Mouse (Mus musculus): ENCODE data around the gene Olfr1281.
"Not testable (repeated sequence)": the region's sequence is repeated elsewhere in the genome, so short reads cannot be mapped to it uniquely, and the experiment has no call there.

Gene Olfr1281

GRCm38 (mm10) chr2:111326220-111326619 lies at the start of gene Olfr1281:
Gene Olfr1281, plus strand, starts transcription at chr2:111326520.
- DNase-seq (ENCODE audit: low read depth) = no peak

DNA sequence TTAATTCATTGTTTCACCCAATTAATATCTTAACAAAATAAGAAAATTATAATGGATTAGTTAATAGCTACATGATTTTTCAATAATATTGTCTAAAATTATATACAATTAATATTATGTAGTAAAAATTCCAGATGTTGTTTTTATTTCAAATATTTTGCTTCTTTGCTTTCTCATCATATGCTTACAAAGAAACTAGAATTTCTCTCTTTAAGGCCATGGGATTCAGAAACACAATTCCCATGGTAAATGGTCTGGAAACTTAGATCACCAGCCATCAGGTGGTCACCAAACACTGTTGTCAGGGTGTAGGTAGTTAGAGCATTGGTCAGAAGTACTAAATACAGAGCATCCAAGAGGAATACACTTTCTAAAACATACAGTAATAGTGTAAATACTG lies 36.5 kb upstream of the Olfr1281 start, which contains the start of gene Olfr1278:
Gene Olfr1278 (plus strand): TSS at position 301 of the 400 bp plus-strand sequence.
- DNase-seq (ENCODE audit: low read depth) = no peak

DNA sequence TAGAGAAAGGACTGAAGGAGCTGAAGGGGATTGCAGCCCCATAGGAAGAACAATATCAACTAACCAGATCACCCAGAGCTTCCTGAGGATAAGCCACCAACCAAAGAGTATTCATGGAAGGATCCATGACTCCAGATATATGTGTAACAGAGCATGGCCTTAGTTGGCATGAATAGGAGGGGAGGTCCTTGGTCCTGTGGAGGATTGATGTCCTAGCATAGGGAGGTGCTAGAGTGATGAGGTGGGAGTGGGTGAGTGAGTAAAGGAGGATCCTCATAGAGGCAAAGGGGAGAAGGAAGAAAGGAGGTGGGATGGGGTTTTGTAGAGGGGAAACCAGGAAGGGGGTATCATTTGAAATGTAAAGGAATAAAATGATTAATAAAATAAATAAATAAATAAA lies 27.8 kb upstream of the Olfr1281 start:
- DNase-seq (ENCODE audit: low read depth) = no peak

GRCm38 (mm10) chr2:111300374-111300773 lies 25.9 kb upstream of the Olfr1281 start, which contains the start of gene Olfr1279:
Gene Olfr1279, plus strand, starts transcription at chr2:111300635.
- DNase-seq (ENCODE audit: low read depth) = no peak

GRCm38 (mm10) chr2:111313717-111314116 lies 12.6 kb upstream of the Olfr1281 start, which contains the start of gene Olfr1280:
Gene Olfr1280, plus strand, starts transcription at chr2:111314017.
- no peak for DNase-seq (ENCODE audit: low read depth)

- not testable (repeated sequence) for DNase-seq (ENCODE audit: low read depth)
These were observed 7.4 kb downstream of the Olfr1281 start for GRCm38 (mm10) chr2:111333721-111334120.

GRCm38 (mm10) chr2:111335976-111336375 lies 9.7 kb downstream of the Olfr1281 start, which contains the start of gene Olfr1282:
Gene Olfr1282, minus strand, starts transcription at chr2:111336076.
- no peak for DNase-seq (ENCODE audit: low read depth)

DNA sequence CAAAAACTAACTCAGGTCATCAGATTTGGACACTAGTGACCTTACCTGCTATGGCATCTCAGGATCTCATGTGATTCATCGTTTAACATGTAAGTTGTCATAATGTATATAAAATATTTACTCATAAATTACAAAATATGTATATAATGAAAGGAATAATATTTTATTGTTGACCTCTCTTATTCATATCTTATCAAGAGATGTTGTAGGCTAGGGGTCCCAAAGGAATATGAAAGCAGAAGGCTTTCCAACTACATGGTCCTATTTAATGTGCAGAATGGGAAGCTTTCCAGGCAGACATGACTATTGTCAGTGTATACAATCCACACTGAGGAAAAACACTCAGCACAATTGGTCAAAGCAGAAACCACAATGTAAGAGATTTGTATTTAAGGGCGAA lies 40.2 kb downstream of the Olfr1281 start, which contains the start of gene Olfr1283:
Gene Olfr1283 (plus strand): TSS at position 301 of the 400 bp plus-strand sequence.
- DNase-seq (ENCODE audit: low read depth) = no peak

DNA sequence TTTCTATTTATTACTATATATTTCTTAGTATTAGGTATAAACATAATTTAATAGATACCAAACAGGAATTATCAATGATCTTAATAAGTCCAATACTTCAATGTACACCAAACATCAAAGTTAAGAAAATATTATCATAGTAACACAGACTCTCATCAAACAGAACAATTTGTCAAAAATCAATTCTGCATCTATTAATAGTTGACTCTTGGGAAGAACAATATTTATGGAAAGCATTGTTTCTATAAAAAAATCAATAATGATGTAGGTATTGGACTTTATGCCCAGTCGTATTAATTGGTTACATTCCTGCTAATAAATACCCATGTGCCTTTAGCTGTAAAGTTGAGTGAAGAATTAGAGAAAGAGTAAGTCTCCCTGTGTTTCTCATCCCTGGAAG lies 48.9 kb downstream of the Olfr1281 start, which contains the start of gene Olfr1284:
Gene Olfr1284 (plus strand): TSS at position 301 of the 400 bp plus-strand sequence.
- no peak for DNase-seq (ENCODE audit: low read depth)
